Mouse (Mus musculus) C2C12 (cell line): Measurements from ENCODE around the gene Cntn2.

Experiments
- CTCF ChIP-seq: IDR thresholded peaks from one replicate; pipeline ENCODE4 v1.5.1; 2011; ENCODE audit not compliant: control insufficient read depth, insufficient read depth, insufficient read length
- MAX ChIP-seq: IDR thresholded peaks from one replicate; pipeline ENCODE4 v1.6.1; 2011; ENCODE audit warnings: mild to moderate bottlenecking, control low read depth
- MYOD1 ChIP-seq: IDR thresholded peaks from one replicate; pipeline ENCODE4 v1.6.1; 2011; ENCODE audit warnings: low read depth; ENCODE audit not compliant: control insufficient read depth, insufficient read length

DNA sequence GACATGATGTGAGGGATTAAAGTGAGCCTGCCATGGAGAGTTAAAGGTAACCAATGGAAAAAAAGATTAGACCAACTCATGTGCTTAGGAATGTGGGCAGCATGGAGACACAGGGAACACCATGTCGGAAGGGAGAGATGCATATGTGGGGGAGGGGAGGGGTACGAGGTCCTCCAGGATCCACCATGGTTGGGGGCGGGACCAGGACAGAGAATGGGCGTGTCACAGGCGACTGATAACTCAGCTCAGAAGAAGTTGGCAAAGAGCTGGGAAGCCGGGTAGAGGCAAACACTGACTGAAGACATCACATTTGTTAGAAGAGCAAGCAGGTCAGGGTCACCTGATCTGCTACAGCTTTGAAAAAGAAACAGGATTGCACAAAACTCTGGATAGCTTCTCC, 21.9 kb upstream of the Cntn2 start:
- TF ChIP-seq CTCF = no peak
- no peak for TF ChIP-seq MAX
- TF ChIP-seq MYOD1 = no peak
